Mouse (Mus musculus): ENCODE measurements at regions not wholly inside any gene's neighbourhood (a gene's known extent, or its start where the extent isn't known, plus 50 kb on each side); places are given as distances from the start of the nearest gene placed in this dataset.

DNA sequence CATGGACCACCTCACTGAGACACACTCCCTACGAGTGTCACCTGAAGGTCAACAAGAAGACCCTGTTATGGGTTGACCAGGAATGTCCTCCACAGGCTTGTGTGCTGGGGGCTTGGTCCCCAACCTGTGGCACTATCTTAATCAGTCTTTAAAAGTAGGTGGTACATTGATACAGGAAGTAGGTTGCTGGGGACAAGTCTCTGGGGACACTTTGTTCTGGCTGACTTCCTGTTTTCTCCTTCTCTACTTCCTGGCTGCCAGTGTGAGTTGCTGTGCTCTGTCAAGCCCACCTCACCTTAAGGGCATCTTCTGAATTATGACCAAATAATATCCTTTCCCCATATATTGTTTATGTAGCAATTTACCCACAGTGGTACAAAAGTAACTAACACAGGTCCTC is 96.1 kb downstream of the Cct6b start:
- ATAC-seq (replicated peaks; ENCODE audit: insufficient number of reproducible peaks, low FRiP score, low TSS enrichment, poor library complexity, severe bottlenecking): 0 out of 2 replicates have a peak, but pooled peaks have one; percentile 31

DNA sequence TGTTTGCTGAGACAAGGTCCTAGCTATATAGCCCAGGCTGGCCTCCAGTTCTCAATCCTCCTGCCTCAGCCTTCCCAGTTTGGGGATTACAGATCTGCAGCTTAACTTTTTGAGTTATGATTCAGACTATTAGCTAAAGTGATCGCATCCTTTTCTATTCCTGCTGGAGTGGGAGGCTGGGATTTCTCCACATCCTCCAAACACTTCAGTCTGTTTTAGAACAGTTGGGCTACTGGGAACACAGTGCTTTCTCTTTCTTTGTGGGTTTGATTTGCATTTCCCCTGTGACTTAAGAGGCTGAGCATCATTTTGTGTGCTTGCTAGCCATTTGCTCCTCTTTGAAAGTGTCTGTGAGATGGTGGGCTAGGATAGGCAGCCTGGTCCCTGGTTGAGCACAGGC is 100.0 kb downstream of the Cct6b start:
- ATAC-seq (replicated peaks; ENCODE audit: insufficient number of reproducible peaks, low FRiP score, low TSS enrichment, poor library complexity, severe bottlenecking): no peak

DNA sequence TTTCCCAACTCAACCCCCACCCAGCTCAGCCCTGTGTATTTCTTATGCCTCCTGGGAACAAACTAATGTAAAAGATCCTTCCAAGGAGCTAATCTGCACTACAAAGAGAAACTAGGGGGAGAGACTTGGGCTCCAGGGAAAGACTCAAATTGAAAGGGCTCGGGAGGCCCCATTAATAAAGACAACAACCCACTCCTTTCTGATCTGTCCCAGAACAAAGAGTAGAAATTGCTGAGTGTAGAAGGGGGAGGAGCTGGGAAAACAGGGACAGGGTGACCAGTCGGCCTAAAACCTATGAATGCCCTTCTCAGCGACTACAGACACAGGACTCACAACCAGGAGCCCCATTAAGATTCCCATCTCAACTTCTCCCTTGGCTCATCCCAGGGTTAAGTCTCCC is 102.0 kb downstream of the Cct6b start:
- no peak for ATAC-seq (replicated peaks; ENCODE audit: insufficient number of reproducible peaks, low FRiP score, low TSS enrichment, poor library complexity, severe bottlenecking)

DNA sequence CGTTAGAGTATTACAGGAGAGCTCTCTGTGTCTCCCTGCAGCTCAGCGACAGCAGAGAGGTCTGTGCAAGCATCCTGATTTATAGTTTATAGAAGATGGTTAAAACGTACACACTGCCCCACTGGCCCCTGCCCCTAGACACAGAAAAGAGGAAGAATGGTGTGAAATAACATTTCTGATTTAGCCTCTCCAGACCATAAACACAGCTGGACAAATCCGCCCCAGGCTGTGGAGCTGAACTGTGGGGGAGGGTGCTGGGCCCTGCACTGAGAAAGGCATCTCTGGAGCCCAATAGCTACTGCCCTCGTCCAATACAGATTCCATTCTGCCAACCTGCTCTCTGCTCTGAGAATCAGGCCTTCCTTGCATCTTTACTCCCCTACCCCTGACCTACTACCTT is 112.4 kb downstream of the Cct6b start:
- no peak for ATAC-seq (replicated peaks; ENCODE audit: insufficient number of reproducible peaks, low FRiP score, low TSS enrichment, poor library complexity, severe bottlenecking)

DNA sequence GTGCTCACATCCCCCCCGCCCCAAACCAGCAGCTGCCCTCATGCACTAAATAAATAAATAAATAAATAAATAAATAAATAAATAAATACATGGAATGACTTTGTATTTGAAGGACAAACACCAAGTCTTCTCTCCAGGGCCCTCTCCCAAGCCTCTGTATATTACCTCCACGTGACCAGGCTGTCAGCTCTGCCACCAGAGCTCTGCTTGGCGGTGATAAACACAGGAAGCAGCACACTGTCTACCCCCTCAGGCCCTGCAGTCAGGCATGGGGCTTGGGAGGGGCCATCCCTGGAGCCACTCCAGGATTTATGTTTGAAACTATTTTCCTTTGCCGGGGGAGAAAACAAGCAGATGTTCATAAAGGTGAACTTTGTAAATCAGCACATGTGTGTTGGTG is 125.6 kb downstream of the Cct6b start:
- no peak for ATAC-seq (replicated peaks; ENCODE audit: insufficient number of reproducible peaks, low FRiP score, low TSS enrichment, poor library complexity, severe bottlenecking)

DNA sequence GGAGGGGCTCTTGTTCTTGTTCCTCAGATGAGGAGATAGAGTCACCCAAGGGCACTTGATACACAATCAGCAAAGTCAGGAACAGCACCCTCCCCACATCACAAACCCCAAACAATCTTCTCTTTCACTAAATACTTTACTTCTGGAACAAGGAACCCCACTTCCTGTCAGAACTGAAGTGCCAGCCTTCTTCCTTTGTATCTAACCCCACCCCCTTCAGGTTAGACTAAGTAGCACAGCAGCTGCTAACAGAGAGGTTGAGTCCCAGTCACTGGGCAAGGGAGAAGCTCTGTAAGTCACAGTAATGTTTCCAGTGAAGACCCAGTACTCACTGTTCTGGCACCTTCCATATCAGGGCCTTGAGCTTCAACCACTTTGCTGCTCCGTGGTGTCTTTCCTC is 131.9 kb downstream of the Cct6b start:
- ATAC-seq (replicated peaks; ENCODE audit: insufficient number of reproducible peaks, low FRiP score, low TSS enrichment, poor library complexity, severe bottlenecking): no peak

DNA sequence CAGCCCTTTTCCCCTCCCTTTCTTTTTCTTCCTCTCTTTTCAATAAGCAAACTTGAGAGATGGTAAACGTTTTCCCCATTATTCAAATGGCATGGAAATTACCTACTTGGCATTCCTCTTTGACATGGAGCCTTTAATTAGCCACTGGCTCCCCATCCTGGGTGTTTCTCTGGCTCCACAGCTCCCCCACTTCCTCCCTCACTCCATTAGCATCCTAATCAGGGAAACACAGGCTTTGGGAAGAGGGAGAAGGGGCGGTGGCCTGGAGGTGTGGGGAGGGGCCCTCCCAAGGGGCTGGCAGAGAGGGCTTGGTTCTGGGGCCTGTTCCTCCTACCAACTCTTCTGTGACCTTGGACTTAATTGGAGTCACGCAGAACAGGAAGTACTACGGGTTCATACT is 132.7 kb downstream of the Cct6b start:
- ATAC-seq (replicated peaks; ENCODE audit: insufficient number of reproducible peaks, low FRiP score, low TSS enrichment, poor library complexity, severe bottlenecking): no peak

DNA sequence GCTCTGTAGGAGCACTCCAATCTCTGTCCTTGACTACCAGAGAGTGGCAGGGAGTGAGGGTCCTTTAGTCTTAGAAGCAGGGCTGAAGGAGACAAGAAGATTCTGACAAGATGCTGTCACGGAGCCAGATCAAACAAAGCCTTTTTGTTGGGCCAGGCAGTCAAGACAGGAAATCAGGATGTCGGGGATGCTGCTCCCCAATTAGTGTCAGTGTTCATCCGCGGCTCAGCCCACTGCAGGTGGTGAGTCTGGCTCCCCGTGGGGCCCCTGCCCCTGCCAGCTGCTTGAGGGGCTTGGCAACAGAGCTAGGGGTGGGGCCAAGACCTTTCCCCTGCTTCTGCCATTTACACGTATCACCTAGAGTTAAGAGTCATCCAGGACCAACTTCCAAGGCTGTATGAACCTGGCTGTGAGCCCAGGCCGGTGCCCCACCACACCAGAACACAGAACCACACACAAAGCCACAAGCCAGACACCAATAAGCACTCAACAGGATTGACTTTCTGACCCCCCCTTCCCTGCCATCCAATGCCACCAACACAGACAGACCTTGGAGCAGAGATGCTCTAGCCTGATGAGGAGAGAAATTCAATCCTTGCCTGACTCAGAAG is 137.5 kb downstream of the Cct6b start:
- ATAC-seq (replicated peaks; ENCODE audit: insufficient number of reproducible peaks, low FRiP score, low TSS enrichment, poor library complexity, severe bottlenecking): no peak

DNA sequence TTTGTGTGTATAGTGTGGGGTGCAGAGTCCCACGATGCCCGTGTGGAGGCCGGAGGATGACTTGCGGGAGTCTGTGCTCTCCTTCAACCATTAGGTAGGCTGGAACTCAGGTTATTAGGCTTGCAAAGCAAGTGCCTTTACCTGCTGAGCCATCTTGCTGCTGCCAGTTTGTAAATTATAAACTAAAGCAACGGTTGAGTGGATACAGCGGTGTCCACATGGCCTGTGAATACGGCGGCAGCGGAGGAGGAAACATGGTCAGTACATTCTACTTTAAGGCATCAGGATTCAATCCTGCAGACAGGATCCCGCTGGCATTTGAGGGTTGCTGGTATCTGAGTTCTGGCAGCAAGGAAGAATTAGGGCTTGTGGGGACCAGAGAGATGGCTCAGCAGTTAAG is 143.1 kb downstream of the Cct6b start:
- ATAC-seq (replicated peaks; ENCODE audit: insufficient number of reproducible peaks, low FRiP score, low TSS enrichment, poor library complexity, severe bottlenecking): no peak

DNA sequence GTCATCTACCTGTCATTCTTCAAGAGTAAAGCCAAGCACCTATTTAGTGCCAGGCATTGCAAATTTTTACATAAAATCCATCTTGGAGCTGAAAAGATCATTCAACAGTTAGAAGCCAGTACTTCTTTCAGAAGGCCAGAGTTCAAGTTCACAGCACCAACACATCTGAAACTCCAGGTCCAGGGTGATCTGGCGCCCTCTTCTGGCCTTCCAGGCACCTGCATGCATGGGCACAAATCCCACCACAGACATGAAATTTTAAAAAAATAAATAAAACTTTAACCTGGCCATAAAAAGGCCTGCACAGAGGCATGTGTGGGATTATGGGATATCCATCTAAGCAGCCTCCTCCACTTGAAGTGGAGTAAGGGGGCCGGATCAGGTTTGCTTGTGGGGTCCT is 144.7 kb downstream of the Cct6b start:
- no peak for ATAC-seq (replicated peaks; ENCODE audit: insufficient number of reproducible peaks, low FRiP score, low TSS enrichment, poor library complexity, severe bottlenecking)

DNA sequence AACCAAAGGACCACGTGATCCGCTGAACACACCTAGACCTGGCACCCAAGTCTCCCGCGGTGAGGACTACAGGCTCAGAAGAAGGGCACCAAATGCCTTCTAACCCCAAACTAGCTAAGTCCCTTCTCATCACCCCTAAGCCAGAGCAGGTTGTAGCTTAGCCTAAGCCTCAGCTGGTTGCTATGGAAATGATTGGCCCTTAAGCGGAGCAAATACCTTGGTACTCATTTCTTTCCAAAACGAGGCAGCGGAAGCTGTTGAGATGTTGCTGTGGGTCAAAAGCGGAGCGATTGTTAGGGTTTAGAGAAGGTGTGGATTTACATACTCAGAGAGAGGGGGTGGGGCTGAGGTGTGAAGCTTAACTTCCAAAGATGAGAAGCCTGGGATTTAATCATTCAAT is 145.7 kb downstream of the Cct6b start:
- ATAC-seq (replicated peaks; ENCODE audit: insufficient number of reproducible peaks, low FRiP score, low TSS enrichment, poor library complexity, severe bottlenecking): no peak

DNA sequence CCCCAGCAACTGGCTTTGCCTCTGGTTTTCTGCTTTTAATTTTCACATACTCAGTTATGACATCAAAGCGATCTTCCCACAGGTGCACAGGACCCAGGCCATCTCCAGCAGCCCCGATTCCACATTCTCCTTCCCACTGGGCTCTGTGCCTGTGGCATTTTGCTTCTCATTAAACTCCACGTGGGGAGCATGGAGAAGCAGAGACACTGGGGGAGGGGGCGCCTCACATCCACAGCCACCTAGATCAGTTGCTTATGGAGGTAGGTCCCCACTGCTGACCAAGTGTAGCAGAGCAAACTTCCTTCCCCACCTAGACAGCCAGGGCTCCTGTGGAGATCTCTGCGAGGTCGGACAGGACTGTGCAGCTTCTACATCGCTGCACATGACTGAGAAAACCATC is 147.3 kb downstream of the Cct6b start:
- ATAC-seq (replicated peaks; ENCODE audit: insufficient number of reproducible peaks, low FRiP score, low TSS enrichment, poor library complexity, severe bottlenecking): no peak

DNA sequence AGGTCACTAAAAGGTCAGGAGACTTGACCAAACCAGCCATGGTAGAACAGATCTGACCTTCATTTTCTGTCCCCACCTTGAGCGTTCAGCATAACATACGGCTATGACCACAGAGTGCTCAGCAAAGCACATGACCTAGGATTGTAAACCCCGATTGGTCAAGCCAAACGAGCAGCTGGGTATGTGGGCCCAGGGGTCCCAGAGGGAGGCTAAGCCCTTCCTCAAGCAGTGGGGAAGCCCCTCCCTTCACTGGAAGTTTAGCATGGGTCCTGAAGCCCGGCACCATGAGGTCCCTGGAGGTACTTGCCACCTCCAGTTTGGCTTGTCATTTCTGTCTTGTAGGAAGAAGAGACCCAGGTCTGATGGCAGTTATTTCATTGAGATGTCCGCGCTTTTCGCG is 149.8 kb downstream of the Cct6b start:
- ATAC-seq (replicated peaks; ENCODE audit: insufficient number of reproducible peaks, low FRiP score, low TSS enrichment, poor library complexity, severe bottlenecking): no peak

DNA sequence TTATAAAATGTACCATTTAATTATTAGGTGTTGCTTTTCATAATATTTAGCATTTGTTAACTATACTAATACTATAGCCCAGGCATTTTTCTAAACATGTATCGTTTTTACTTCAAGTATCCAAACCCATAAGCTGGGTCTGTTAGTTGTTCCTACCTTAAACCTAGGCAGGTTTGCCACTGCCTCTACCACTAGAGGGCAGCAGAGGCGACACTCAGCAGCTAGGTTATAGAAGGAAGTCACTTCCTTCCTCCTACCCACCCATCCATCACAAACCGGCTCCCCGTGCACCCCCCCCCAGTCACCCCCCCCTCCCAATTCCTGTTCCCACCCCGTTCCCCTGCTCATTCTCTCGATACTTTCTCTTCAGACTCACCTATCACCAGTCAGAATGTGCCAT is 150.6 kb downstream of the Cct6b start:
- ATAC-seq (replicated peaks; ENCODE audit: insufficient number of reproducible peaks, low FRiP score, low TSS enrichment, poor library complexity, severe bottlenecking): no peak

DNA sequence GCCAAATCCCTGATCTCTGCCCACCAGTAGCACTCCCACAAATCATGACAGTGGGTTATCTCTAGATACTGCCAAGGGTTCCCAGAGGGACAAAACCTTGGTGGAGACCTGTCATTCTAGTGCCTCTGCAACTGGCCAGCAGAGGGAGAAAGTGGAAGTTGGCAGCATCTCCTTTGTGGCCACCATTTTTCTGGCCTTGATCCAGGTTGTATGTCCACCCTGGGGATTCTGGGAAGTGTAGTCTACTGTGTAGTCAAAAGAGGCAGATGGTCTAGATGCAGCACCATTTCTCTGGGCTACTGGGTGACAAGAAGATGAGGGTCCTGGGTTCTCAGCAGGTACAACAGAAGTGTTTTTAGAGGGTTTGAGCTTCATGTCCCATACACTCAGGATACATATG is 152.1 kb downstream of the Cct6b start:
- no peak; the same call in 1 of the 2 replicates for ATAC-seq (replicated peaks; ENCODE audit: insufficient number of reproducible peaks, low FRiP score, low TSS enrichment, poor library complexity, severe bottlenecking)

DNA sequence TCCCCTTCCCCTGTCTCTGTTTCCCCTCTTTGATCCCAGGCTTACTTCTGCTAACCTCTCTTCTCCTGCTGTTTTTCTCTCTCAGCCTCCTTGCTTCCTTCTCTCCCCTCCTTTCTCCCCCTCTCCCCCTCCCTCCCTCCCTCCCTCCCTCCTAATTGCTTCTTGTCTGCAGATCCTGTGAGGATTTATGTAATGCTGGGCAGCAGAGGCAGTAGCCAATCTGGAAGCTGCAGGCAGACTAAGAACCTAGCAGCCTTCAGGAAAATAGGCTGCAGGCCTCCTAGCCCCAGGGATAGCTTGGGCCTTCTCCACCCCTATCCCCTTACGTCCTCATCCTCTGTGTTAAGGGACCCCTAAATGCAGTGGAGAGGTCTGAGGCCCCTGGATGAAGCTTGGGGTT is 155.2 kb downstream of the Cct6b start:
- no peak for ATAC-seq (replicated peaks; ENCODE audit: insufficient number of reproducible peaks, low FRiP score, low TSS enrichment, poor library complexity, severe bottlenecking)

DNA sequence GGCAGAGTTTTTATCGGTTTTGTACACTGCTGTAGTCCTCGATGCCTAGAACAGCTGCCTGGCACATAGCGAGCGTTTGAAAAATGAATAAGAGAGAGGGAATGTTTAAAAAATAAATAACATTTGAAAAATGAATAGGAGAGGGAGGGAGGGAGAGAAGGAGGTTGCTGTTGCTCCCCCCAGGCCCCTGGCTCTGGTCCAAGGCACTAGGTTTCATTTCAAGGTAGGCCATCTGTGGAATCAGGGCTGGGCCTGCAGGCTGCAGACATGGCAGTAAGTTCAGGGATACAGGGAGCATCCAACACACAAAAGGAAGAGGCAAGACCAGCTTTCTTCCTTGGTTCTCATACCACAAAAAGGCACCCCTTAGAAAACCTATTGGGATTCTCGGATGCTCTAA is 156.5 kb downstream of the Cct6b start:
- no peak for ATAC-seq (replicated peaks; ENCODE audit: insufficient number of reproducible peaks, low FRiP score, low TSS enrichment, poor library complexity, severe bottlenecking)

DNA sequence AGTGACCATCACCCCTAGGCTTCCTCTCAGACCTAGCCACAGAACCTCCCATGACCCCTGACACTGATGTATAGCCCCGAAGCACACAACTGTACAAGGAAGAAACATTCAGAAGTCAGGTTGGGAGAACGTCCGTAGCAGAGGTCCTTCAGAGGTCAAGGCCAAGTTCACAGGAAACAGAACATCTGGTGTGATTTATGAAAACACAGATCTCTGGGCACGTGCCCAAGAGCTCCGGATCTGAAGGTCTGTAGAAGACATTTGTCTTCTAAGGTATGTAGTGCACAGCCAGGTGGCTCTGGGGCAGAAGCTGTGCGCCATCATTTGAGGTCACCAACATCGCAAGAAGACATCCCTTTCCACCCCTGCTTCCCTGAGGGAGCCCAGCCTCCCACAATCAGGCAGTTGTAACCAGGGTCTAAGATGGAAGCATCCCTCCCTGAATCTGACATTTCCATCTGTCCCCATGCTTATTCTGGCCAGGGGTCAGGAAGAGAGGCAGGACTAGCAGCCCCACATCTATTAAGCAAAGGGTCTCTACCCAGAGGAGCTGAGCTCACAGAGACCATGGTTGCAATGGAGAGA is 159.8 kb downstream of the Cct6b start:
- ATAC-seq (replicated peaks; ENCODE audit: insufficient number of reproducible peaks, low FRiP score, low TSS enrichment, poor library complexity, severe bottlenecking): no peak

DNA sequence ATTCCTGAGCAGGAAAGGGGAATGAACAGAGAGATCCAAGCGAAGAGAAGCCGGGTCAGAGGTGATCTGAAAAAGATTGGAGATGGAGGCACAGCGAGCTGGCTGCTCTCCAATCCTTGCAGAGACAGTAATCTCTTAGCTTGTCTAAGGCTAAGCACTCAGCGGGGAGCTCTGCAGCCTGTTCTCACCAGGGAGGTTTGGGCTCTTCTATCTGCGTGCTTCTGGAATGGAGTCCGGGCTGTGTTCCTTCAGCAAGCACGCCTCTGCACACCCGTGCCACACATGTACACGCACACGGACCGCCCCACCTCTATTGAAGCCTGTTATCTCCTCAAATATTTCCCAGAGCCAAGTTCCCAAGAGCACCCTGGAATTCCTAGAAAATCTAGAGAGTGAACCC is 161.3 kb downstream of the Cct6b start:
- ATAC-seq (replicated peaks; ENCODE audit: insufficient number of reproducible peaks, low FRiP score, low TSS enrichment, poor library complexity, severe bottlenecking): no peak

DNA sequence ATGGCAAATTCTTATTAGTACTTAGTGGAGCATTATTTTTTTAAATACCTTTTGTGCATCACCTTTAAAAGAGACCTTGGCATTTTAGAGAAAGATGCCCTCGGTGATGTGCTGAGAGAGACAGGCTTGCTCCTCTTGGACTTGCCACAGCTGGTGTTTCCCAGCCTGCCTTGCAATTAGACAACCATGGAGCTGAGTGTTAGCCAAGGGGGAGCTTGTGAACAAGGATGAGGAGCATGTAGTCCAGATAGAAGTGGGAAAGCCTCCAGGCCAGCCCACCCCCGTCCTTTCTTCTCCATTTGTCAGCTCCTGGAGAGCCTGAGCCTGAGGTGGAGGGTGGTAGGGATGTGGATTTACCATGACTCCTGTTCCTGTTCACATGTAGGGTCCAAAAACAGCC is 161.9 kb downstream of the Cct6b start:
- no peak for ATAC-seq (replicated peaks; ENCODE audit: insufficient number of reproducible peaks, low FRiP score, low TSS enrichment, poor library complexity, severe bottlenecking)

DNA sequence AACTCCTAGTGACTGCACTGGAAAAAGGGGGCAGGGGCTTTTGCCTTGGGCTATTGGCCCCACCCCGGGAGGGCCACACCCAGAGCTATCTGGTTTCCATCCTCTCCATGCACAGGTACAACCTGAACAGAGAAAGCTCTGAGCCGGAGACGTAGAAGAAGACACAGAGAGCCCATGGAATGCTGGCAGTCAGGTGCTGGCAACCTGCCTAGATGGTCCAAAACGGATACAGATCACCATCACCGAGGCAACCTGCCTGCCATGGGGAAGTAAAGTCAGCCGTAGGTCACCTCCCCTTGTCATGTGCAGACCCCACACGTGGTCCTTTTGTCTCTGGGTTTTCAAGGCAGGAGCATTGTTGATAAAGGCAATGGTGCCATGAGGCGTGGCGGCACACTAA is 164.0 kb downstream of the Cct6b start:
- no peak for ATAC-seq (replicated peaks; ENCODE audit: insufficient number of reproducible peaks, low FRiP score, low TSS enrichment, poor library complexity, severe bottlenecking)
